Mouse (Mus musculus) mature B cell (primary cell): ENCODE results near the gene Spsb2.
"Not testable (repeated sequence)": the region's sequence is repeated elsewhere in the genome, so short reads cannot be mapped to it uniquely, and the experiment has no call there.

ENCODE experiments used
- in situ Hi-C: fragments of 300-500 bp; cut with MboI; formaldehyde crosslinking; loops from 2 replicates; pipeline ENCODE4 v1.14.3; 2019

Gene Spsb2

GRCm38 (mm10) chr6:124803061-124803460 is 5.4 kb upstream of the Spsb2 start:
- in situ Hi-C loops: no loop called here

- in situ Hi-C loops: not testable (repeated sequence)
Observed at GRCm38 (mm10) chr6:124803691-124804090, 4.8 kb upstream of the Spsb2 start.

GRCm38 (mm10) chr6:124804341-124804740 is 4.1 kb upstream of the Spsb2 start:
- in situ Hi-C loops: no loop called here

DNA sequence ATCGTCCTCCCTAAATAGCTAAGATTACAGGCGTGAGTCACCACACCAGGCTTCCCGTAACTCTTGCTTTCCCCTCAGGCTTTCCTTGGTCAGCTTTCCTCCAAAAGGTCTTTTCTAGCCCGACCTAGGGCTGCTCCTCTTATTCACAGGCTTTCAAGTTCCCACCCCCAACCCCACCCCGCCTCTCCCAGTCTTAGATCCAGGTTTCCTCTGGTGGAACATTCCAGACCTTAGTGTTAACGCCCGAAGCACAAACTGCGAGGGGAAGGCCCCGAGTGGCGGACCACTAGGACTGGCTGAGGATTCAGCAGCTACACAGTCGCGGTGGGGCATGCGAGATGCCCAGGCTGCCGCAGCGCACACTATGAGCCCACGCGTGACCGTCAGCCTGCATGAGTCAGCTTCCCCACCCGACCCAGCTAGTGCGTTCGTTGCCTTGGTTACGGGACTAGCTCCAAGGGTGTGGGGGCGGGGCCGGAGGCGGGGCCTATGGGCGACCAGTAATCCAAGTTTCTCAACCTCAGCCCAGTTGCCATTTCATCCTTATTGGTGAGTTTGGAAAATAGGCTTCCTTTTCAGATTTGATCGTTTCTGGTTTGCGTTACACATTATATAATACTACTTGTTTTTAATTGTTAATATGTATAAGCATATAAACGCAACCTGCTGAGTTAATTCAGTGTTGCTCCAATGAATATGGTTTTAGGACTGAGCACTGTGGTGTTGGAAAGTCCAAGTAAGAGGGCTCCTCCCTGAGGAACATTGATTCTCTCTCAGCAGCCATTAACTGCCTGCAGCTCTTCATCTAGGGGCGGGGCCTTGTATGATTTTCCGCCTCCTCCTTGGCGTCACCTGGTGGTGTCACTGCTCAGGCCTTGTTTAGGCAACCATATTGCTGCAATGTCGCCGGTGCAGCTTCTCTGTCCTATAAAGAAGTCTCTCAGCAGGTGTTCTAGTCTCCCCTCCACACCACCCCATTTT is 2.8 kb upstream of the Spsb2 start:
- in situ Hi-C loops: no loop called here

- in situ Hi-C loops: no loop called here
Observed at GRCm38 (mm10) chr6:124806446-124807140, 1.9 kb upstream of the Spsb2 start.

DNA sequence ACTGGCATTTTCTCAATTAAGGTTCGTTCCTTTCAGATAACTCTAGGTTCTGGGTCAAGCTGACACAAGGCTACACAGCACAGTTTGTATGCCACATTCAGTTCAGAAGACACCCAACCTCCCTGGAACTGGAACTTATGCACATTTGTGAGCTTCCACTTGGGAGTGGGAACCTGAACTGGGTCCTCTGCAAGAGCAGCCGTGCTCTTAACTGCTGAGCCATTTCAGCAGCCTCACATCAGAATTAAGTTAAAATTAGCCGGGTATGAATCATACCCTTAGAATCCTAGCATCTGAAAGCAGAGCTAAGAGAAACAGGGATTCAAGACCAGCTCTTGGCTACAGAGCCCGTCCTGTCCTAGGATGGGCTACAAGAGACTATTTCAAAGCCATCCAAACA is 1.1 kb upstream of the Spsb2 start:
- in situ Hi-C loops: no loop called here

- in situ Hi-C loops: no loop called here
Observed at GRCm38 (mm10) chr6:124807986-124808357, 489 bp upstream of the Spsb2 start.

GRCm38 (mm10) chr6:124809052-124809774 is 752 bp downstream of the Spsb2 start:
- in situ Hi-C loops: no loop called here

DNA sequence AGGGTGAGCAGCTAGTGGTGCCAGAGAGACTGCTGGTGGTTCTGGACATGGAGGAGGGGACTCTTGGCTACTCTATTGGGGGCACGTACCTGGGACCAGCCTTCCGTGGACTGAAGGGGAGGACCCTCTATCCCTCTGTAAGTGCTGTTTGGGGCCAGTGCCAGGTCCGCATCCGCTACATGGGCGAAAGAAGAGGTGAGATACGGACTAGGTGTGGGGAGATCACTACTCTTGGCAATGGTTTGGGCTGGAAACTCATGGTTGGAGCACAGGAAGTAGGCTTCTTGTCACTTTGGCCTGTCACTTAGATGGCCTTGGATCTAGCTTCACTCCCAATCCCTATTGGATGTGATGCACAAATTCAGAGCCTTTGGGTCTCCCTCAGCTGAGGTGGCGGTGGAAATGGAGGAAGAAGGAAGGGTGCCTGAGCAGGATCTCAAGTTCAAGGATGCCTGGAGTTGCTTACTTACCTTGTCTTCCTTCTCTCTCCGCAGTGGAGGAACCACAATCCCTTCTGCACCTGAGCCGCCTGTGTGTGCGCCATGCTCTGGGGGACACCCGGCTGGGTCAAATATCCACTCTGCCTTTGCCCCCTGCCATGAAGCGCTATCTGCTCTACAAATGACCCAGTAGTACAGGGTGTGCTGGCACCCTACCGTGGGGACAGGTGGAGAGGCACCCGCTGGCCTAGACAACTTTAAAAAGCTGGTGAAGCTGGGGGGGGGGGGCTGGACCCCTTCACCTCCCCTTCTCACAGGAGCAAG is 1.5 kb downstream of the Spsb2 start:
- in situ Hi-C loops: no loop called here

- in situ Hi-C loops: not testable (repeated sequence)
Observed at GRCm38 (mm10) chr6:124810566-124811402, 2.3 kb downstream of the Spsb2 start.

DNA sequence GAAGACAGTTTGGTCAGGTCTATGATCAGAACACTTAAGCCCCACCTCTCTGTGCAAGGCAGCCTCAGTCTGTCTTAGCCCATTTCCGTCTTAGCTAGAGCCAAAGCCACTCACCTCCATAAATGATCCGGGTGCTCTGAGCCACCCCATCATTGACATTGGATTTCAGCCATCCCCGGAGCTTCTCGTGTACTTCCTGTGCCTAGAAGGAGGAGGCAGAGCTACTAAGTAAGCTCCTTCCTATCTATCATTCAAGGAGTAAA is 2.9 kb downstream of the Spsb2 start:
- in situ Hi-C loops: no loop called here

DNA sequence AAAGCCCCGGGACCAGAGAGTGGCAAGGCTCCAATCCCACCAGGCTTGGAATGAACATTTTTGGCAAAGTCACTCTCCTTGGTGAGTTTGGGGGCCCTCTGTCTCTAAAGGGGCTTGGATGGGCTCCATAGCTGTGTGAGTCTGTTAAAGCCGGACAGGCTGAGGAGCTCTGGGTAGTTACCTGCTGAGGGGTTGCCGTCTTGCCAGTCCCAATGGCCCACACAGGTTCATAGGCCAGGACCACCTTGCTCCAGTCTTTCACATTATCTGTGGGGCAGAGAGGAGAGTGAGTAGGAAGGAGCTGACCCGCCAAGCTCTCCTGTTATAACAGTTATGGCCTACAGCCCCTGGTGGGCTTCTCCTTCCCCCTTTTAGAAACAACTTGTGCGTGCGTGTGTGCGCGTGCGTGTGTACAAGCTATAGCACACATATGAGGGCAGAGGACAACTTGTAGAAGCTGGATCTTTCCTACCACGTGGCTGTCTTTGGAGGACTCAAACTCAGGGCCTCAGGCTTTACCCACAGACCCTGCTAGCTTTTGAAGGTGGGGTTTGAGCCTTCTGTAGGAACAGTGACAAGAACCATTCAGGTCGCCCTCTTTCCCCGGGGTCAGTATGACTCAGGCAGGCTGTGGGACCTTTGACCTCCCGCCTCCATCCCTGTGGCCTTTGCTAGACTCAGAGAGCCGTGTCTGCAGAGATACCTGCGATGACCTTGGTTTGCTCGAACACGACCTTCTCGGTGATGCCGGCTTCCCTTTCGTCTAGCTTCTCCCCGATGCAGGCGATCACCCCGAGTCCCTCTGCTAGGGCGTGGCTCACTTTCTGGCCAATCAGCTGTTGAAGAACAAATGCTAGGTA is 3.5 kb downstream of the Spsb2 start:
- in situ Hi-C loops: no loop called here

DNA sequence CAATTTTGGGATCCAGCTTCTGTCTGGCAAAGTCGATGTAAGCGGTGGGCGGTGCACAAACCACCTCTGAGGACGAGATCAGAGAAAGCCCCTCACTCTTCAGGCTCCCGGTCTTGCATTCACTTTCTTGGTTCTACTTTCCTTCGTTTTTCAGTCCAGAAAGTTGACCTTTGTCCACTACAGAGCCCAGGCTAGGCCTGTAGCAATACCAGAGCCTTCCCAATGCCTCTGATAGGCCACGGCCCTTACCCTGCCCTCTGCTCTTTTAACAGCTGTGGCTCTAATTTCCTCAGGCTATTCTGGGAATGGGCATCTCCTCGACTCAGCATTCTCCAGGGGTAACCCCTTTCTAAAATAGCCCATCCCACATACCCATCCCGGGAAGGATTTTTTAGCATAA is 4.4 kb downstream of the Spsb2 start:
- in situ Hi-C loops: no loop called here

GRCm38 (mm10) chr6:124813496-124813895 is 5.0 kb downstream of the Spsb2 start:
- in situ Hi-C loops: no loop called here

DNA sequence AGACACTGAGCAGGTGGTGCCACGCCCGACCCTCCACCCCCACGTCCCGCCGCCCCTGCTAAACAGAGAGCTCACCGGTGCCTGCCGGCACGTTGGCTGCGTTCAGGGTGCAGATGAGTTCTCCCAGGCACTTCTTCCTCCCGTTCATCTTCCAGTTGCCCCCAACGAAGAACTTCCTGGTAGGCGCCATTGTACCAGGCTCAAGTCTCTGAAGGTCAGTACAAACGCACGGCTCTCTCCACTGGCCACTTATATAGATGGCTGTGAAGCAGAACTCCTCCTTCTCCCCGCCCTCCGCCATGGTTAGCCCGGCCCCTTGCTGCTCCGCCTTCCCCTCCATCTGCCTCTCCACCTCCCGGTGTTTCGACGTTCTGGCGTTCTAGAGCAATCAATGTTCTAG is 5.5 kb downstream of the Spsb2 start, which contains the start of gene Tpi1:
Gene Tpi1 (minus strand): TSS at position 364 of the 400 bp plus-strand sequence.
- in situ Hi-C loops: no loop called here

GRCm38 (mm10) chr6:124814448-124814847 is 6.0 kb downstream of the Spsb2 start:
- in situ Hi-C loops: no loop called here

DNA sequence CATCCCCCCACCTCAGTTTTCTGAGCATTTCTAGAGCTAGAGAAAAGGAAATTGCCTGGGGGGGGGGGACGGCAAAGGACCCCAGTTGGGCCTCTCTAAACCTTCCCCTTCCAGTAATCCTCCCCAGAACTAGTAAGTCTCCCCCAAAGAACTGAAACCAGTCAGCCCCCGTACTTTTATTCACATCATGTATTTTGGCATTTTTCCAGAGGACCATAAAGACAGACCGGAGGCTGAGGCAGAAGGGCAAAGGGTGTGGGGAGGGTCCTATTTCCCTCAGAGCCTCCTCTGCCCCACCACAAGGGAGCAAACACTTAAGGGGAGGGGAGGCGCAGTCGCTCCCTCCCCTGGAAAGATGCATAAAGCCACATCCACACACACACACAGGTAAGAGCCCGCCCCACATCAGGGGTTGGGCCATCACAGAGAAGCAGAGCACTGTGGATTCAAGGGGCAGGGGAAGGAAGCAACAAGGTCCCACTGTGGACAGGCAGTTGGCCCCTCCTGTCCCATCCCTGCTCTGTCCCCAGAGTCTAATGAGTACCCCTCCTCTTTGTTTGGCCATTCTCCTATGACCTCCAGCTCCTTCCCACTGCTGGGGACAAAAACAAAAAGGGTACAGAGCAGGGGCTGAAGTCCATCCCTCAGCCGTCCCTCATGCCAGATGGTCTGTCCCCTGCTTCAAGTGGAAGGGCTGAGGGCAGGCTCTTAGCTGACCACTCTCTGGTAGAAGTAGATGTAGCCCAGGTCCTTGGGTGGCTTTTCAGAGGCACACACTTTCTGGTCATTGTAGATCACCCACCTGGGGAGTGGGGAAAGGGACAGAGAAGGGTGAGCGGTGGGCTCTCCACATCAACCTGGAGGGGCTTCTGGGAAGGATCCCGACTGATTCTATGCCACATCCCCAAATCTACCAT is 6.7 kb downstream of the Spsb2 start:
- in situ Hi-C loops: no loop called here

DNA sequence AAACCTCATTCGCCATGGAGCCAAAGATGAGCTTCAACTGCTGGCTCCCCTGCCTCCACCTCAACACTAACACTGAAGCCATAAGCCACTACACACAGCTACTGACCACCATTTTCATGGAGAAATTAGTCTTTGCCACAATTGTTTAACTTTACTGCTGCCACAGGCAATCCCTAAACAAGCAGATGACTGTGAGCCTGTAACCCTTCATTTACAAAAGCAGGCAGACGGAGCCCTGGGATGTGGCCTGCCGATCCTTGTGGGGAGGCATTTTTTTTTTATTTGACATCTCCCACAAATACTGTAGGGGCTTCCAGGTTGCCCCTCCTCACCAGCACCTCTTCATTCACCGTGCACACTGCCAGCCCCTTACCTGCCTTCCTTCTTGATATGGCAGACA is 8.2 kb downstream of the Spsb2 start:
- in situ Hi-C loops: no loop called here

GRCm38 (mm10) chr6:124817125-124817524 is 8.7 kb downstream of the Spsb2 start:
- in situ Hi-C loops: no loop called here
